Mouse (Mus musculus): ENCODE results near the gene Gm15023. TPM values are rescaled to one million over a fixed set of nuclear protein-coding genes. Genes with fewer than 3 reads are reported as not detected.
"Not testable (repeated sequence)": the region's sequence is repeated elsewhere in the genome, so short reads cannot be mapped to it uniquely, and the experiment has no call there.

The Gm15023 gene
- not detected for total RNA-seq (2021)
- long read RNA-seq, result 0 reads

GRCm38 (mm10) chrX:135177532-135177931 lies at the start of gene Gm15023:
Gene Gm15023 (minus strand): TSS chrX:135177632.
- not testable (repeated sequence) for DNase-seq (ENCODE audit: low spot score in 2 of 2)

- peak; percentile 25 to 31 for DNase-seq (ENCODE audit: low spot score in 2 of 2)
Observed at GRCm38 (mm10) chrX:135210436-135211221, 33.2 kb upstream of the Gm15023 start, which contains the start of gene Tceal6. Gene Tceal6 (minus strand): TSS chrX:135210687.

- peak; percentile 8 to 17 for DNase-seq (ENCODE audit: low spot score in 2 of 2)
Observed at GRCm38 (mm10) chrX:135209773-135210435, 32.5 kb upstream of the Gm15023 start.

- DNase-seq (ENCODE audit: low spot score in 2 of 2), result not testable (repeated sequence)
Observed at GRCm38 (mm10) chrX:135189924-135190323, 12.5 kb upstream of the Gm15023 start.

- not testable (repeated sequence) for DNase-seq (ENCODE audit: low spot score in 2 of 2)
Observed at GRCm38 (mm10) chrX:135188661-135189060, 11.2 kb upstream of the Gm15023 start.

Other genes starting within 250 kb of the Gm15023 start
- not detected for gene Nxf2, start 212.9 kb downstream of the Gm15023 start, total RNA-seq (2021)
- 1 to 10 TPM; 8.3 TPM for gene Zmat1, start 168.4 kb downstream of the Gm15023 start, total RNA-seq (2021)
- gene Tceal6, start 33.1 kb upstream of the Gm15023 start, total RNA-seq (2021), result 10 to 100 TPM; 60.0 to 82.1 TPM
- gene Pramel3, start 124.7 kb upstream of the Gm15023 start, total RNA-seq (2021), result not detected
- gene Gm5128, start 195.7 kb upstream of the Gm15023 start, total RNA-seq (2021), result not detected